7 mouse cellular contexts compared by ENCODE assay signal in genomic region chr10:80152071-80152872, GRCm38 (mm10). TPM values are rescaled to one million over a fixed set of nuclear protein-coding genes. Genes with fewer than 3 reads are reported as not detected.
A peak's percentile ranks its signal among the peaks of the same experiment; 100 is the strongest.
DNase-seq lines count a peak whose midpoint lies in the region; ATAC-seq and TF ChIP-seq lines count a peak whose summit lies in the region.

No protein-coding gene starts in this region.

- 13% methylated on average over 15 of the region's 15 CpGs for WGBS in heart, embryonic 13.5 days
- 2% methylated on average over 15 of the region's 15 CpGs for WGBS in kidney, postnatal 0 days
- 33% methylated on average over 15 of the region's 15 CpGs for WGBS in macrophage (ENCODE audit: missing documents)

- H3K27me3 ChIP-seq in heart, embryonic 13.5 days (replicated peaks), result no peaks in the 10 kb centered on the region
- H3K27me3 ChIP-seq in kidney, postnatal 0 days (ENCODE audit: insufficient read depth, low read length), result no peaks in the 10 kb centered on the region

- peak overlapping the region; percentile 100 for H3K9ac ChIP-seq in heart, embryonic 13.5 days
- H3K9ac ChIP-seq in kidney, postnatal 0 days (ENCODE audit: low read depth, low read length), result peak overlapping the region; percentile 98

- peak overlapping the region; percentile 93 for H3K4me2 ChIP-seq in heart, embryonic 13.5 days
- H3K4me2 ChIP-seq in kidney, postnatal 0 days (ENCODE audit: low read length), result peak overlapping the region; percentile 69

- H3K36me3 ChIP-seq in heart, embryonic 13.5 days, result peaks cover 74% of the 10 kb centered on the region
- H3K36me3 ChIP-seq in kidney, postnatal 0 days (ENCODE audit: insufficient read depth, low read length), result peaks cover 46% of the 10 kb centered on the region
- peaks cover 34% of the 10 kb centered on the region for H3K36me3 ChIP-seq in macrophage (ENCODE audit: inconsistent target)

- TF ChIP-seq POLR2A in brain, embryonic 14.5 days (IDR thresholded peaks at IDR 0.05; ENCODE audit: borderline replicate concordance, extremely low read depth, insufficient read depth, insufficient read length, poor library complexity, severe bottlenecking), result no peak

- peak overlapping the region; percentile 99 for H3K27ac ChIP-seq in heart, embryonic 13.5 days (replicated peaks)
- H3K27ac ChIP-seq in kidney, postnatal 0 days, result peak overlapping the region; percentile 100
- peak overlapping the region; percentile 92 for H3K27ac ChIP-seq in macrophage

- ATAC-seq in heart, embryonic 13.5 days (ENCODE audit: extremely low read depth, insufficient number of reproducible peaks, low FRiP score, low TSS enrichment), result no peak
- peak; percentile 5; the same call in 1 of the 2 replicates for ATAC-seq in kidney, postnatal 0 days (replicated peaks; ENCODE audit: low FRiP score, low read depth)

- H3K4me1 ChIP-seq in heart, embryonic 13.5 days, result peaks cover 66% of the 10 kb centered on the region
- peaks cover 57% of the 10 kb centered on the region for H3K4me1 ChIP-seq in kidney, postnatal 0 days (replicated peaks; ENCODE audit: insufficient read depth, low read length)

- peak overlapping the region; percentile 95 for H3K4me3 ChIP-seq in heart, embryonic 13.5 days
- peak overlapping the region; percentile 99 for H3K4me3 ChIP-seq in kidney, postnatal 0 days (replicated peaks; ENCODE audit: low read depth, low read length)
- peak overlapping the region; percentile 59 for H3K4me3 ChIP-seq in macrophage (ENCODE audit: inconsistent target)

- TF ChIP-seq CTCF in brain, embryonic 14.5 days (IDR thresholded peaks at IDR 0.05; ENCODE audit: borderline replicate concordance, extremely low read depth, insufficient read depth, insufficient read length), result no peak
- TF ChIP-seq CTCF in kidney, postnatal 0 days (IDR thresholded peaks at IDR 0.05; ENCODE audit: low read depth), result no peak

- no peaks in the 10 kb centered on the region for H3K9me3 ChIP-seq in heart, embryonic 13.5 days
- no peaks in the 10 kb centered on the region for H3K9me3 ChIP-seq in kidney, postnatal 0 days (replicated peaks; ENCODE audit: low read length)

- peaks cover 73% of the 10 kb centered on the region for H3K79me2 ChIP-seq in macrophage (ENCODE audit: inconsistent target)

- peak; percentile 53 to 55 for DNase-seq in spleen, adult 18-20 months
- DNase-seq in spleen, postnatal 14 days (ENCODE audit: low spot score in 2 of 2), result no peak
- DNase-seq in brain, embryonic 14.5 days (ENCODE audit: low read depth), result peak; percentile 71
- peak; percentile 91 for DNase-seq in kidney, postnatal 0 days (ENCODE audit: low spot score)
- DNase-seq in thymus, postnatal 4 days, result peak; percentile 57

RNA-seq across cellular contexts. Expression of gene Midn, which starts 4.2 kb away (rescaled TPM):
- 177 and 213 TPM in 2 replicates for polyA plus RNA-seq in brain, embryonic 14.5 days (2012; rRNA removed)
- polyA plus RNA-seq in heart, embryonic 13.5 days (2015; fragmentation: Nextera tagmentation; extraction: Ambion mirVana), result 15.6 and 15.7 TPM in 2 replicates
- polyA plus RNA-seq in kidney, postnatal 0 days (2015; fragmentation: Nextera tagmentation; extraction: Ambion mirVana), result 13.7 and 18.6 TPM in 2 replicates
- total RNA-seq in macrophage (2018; cell fraction: chromatin; rRNA removed), result 100 to 1,000 TPM in 2 of 26 experiments, 10 to 100 TPM in 24; 13.9 to 126 (median 56.5) TPM
- total RNA-seq in macrophage (2018; cell fraction: cytosol; rRNA removed), result 10 to 100 TPM; 20.5 to 44.1 (median 32.8) TPM
- 100 to 1,000 TPM in 2 of 26 experiments, 10 to 100 TPM in 24; 20.4 to 111 (median 44.0) TPM for total RNA-seq in macrophage (2018; cell fraction: nucleus; rRNA removed)
- 16.3 to 36.3 TPM (median 20.3 TPM) in 3 replicates for polyA plus RNA-seq in macrophage (2018)

RNA-seq across cellular contexts. Expression of gene Cbarp, which starts 11.6 kb away (rescaled TPM):
- polyA plus RNA-seq in brain, embryonic 14.5 days (2012; rRNA removed), result 152 and 242 TPM in 2 replicates
- 1.6 and 2.5 TPM in 2 replicates for polyA plus RNA-seq in heart, embryonic 13.5 days (2015; fragmentation: Nextera tagmentation; extraction: Ambion mirVana)
- polyA plus RNA-seq in kidney, postnatal 0 days (2015; fragmentation: Nextera tagmentation; extraction: Ambion mirVana), result 4.7 and 6.4 TPM in 2 replicates
- 10 to 100 TPM in 3 of 26 experiments, 1 to 10 TPM in 22, under 1 TPM in 1; 0.58 to 13.3 (median 5.5) TPM for total RNA-seq in macrophage (2018; cell fraction: chromatin; rRNA removed)
- total RNA-seq in macrophage (2018; cell fraction: cytosol; rRNA removed), result 1 to 10 TPM in 22 of 26 experiments, under 1 TPM in 4; 0.79 to 3.8 (median 1.7) TPM
- 10 to 100 TPM in 3 of 26 experiments, 1 to 10 TPM in 23; 2.2 to 12.1 (median 4.5) TPM for total RNA-seq in macrophage (2018; cell fraction: nucleus; rRNA removed)
- 1.9 to 3.0 TPM (median 2.4 TPM) in 3 replicates for polyA plus RNA-seq in macrophage (2018)

RNA-seq across cellular contexts. Expression of gene Cirbp, which starts 13.5 kb away (rescaled TPM):
- polyA plus RNA-seq in brain, embryonic 14.5 days (2012; rRNA removed), result 381 and 490 TPM in 2 replicates
- 87.9 and 96.4 TPM in 2 replicates for polyA plus RNA-seq in heart, embryonic 13.5 days (2015; fragmentation: Nextera tagmentation; extraction: Ambion mirVana)
- polyA plus RNA-seq in kidney, postnatal 0 days (2015; fragmentation: Nextera tagmentation; extraction: Ambion mirVana), result 290 and 317 TPM in 2 replicates
- total RNA-seq in macrophage (2018; cell fraction: chromatin; rRNA removed), result 100 to 1,000 TPM in 11 of 26 experiments, 10 to 100 TPM in 15; 17.6 to 198 (median 86.7) TPM
- 10 to 100 TPM; 10.1 to 24.5 (median 16.7) TPM for total RNA-seq in macrophage (2018; cell fraction: cytosol; rRNA removed)
- 10 to 100 TPM; 11.8 to 97.1 (median 35.2) TPM for total RNA-seq in macrophage (2018; cell fraction: nucleus; rRNA removed)
- 17.6 to 31.0 TPM (median 19.0 TPM) in 3 replicates for polyA plus RNA-seq in macrophage (2018)

RNA-seq across cellular contexts. Expression of gene Atp5d, which starts 13.8 kb away (rescaled TPM):
- 445 and 501 TPM in 2 replicates for polyA plus RNA-seq in brain, embryonic 14.5 days (2012; rRNA removed)
- 808 and 893 TPM in 2 replicates for polyA plus RNA-seq in heart, embryonic 13.5 days (2015; fragmentation: Nextera tagmentation; extraction: Ambion mirVana)
- polyA plus RNA-seq in kidney, postnatal 0 days (2015; fragmentation: Nextera tagmentation; extraction: Ambion mirVana), result 936 and 986 TPM in 2 replicates
- 10 to 100 TPM in 16 of 26 experiments, 1 to 10 TPM in 10; 3.8 to 43.6 (median 11.7) TPM for total RNA-seq in macrophage (2018; cell fraction: chromatin; rRNA removed)
- 100 to 1,000 TPM; 148 to 224 (median 185) TPM for total RNA-seq in macrophage (2018; cell fraction: cytosol; rRNA removed)
- 10 to 100 TPM; 18.0 to 57.5 (median 33.5) TPM for total RNA-seq in macrophage (2018; cell fraction: nucleus; rRNA removed)
- polyA plus RNA-seq in macrophage (2018), result 68.4 to 213 TPM (median 169 TPM) in 3 replicates

RNA-seq across cellular contexts. Expression of gene 1600002K03Rik, which starts 20.5 kb away (rescaled TPM):
- polyA plus RNA-seq in brain, embryonic 14.5 days (2012; rRNA removed), result 18.5 and 21.2 TPM in 2 replicates
- polyA plus RNA-seq in heart, embryonic 13.5 days (2015; fragmentation: Nextera tagmentation; extraction: Ambion mirVana), result 10.4 and 13.1 TPM in 2 replicates
- polyA plus RNA-seq in kidney, postnatal 0 days (2015; fragmentation: Nextera tagmentation; extraction: Ambion mirVana), result 9.3 and 11.0 TPM in 2 replicates
- total RNA-seq in macrophage (2018; cell fraction: chromatin; rRNA removed), result 1 to 10 TPM in 18 of 26 experiments, not detected in 8; 1.4 to 4.6 (median 2.1) TPM
- 10 to 100 TPM; 11.6 to 18.9 (median 13.6) TPM for total RNA-seq in macrophage (2018; cell fraction: cytosol; rRNA removed)
- total RNA-seq in macrophage (2018; cell fraction: nucleus; rRNA removed), result 1 to 10 TPM in 25 of 26 experiments, not detected in 1; 2.4 to 8.5 (median 4.7) TPM
- polyA plus RNA-seq in macrophage (2018), result 4.4 to 19.3 TPM (median 13.3 TPM) in 3 replicates

Comparison
In these comparisons a context has a peak if more than half of its experiments do, and no peak if none do; other contexts are left out.
1. DNase-seq: peak in spleen, adult 18-20 months (2 of 2), brain, embryonic 14.5 days (single experiment), kidney, postnatal 0 days (single experiment) and thymus, postnatal 4 days (single experiment); none in spleen, postnatal 14 days (0 of 2).
2. RNA of gene Cbarp, which starts 11.6 kb away (polyA plus RNA-seq): 152 to 242 TPM in brain, embryonic 14.5 days; 4.7 to 6.4 TPM in kidney, postnatal 0 days, 1.9 to 3.0 TPM in macrophage and 1.6 to 2.5 TPM in heart, embryonic 13.5 days; every median in the first group is over 10 times any median in the second.
3. Peak in every context shown above with its lines, with median percentiles within 50 percentile points of each other: H3K27ac ChIP-seq and H3K4me3 ChIP-seq.